ENCODE assay signal across 8 mouse cellular contexts in the genomic region with DNA sequence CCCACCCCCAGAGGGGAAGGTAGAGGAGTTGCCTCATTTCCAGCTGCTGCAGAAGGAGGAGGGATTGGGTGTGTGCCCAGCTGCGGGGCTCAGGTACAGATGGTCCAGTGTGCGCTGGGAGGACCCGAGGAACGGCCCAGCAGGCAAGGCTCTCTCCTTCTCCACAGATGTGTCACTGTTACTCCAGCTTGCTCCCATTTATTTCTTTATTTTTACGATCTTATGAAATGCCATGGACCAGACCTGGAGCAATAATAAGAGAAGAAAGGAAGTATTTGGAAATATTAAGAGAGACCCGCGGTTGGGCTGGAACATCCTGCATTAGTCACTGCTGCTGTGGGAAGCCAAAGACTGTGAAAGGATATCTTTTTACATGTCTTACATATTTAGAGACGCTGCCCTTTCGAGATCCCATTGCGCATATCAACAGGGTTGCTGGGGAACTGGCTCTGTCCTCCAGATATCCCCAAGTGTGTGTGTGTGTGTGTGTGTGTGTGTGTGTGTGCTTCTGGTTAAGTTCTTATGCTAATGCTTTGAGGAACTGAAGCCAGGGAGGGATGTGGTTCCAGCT. TPM values are rescaled to one million over a fixed set of nuclear protein-coding genes. Genes with fewer than 3 reads are reported as not detected.
DNase-seq lines count a peak whose midpoint lies in the region; ATAC-seq and TF ChIP-seq lines count a peak whose summit lies in the region.

No protein-coding gene starts in this region.

- TF ChIP-seq CTCF in layer of hippocampus, adult 2 months (conservative IDR thresholded peaks at IDR 0.05), result no peak
- TF ChIP-seq CTCF in bone marrow, adult 2 months (IDR thresholded peaks at IDR 0.05; ENCODE audit: control insufficient read depth, insufficient read depth, low read length), result no peak

- peak overlapping the region; percentile 32; the same call in 1 of the 2 replicates for H3K27ac ChIP-seq in layer of hippocampus, adult 2 months
- H3K27ac ChIP-seq in bone marrow, adult 2 months (ENCODE audit: control insufficient read depth, insufficient read depth, low read depth, low read length, poor library complexity), result peak overlapping the region; percentile 78

- H3K4me3 ChIP-seq in layer of hippocampus, adult 2 months, result no peak overlapping the region
- H3K4me3 ChIP-seq in bone marrow, adult 2 months (replicated peaks; ENCODE audit: control insufficient read depth, low read depth, low read length), result peak overlapping the region; percentile 33

- peaks cover 1% of the 10 kb centered on the region; the same call in 1 of the 2 replicates for H3K4me1 ChIP-seq in bone marrow, adult 2 months (ENCODE audit: control insufficient read depth, insufficient read depth, low read length)

- WGBS in bone marrow, adult 2 months, result 10% methylated on average over 10 of the region's 10 CpGs

- peak; percentile 55 for ATAC-seq in monocyte, adult 5-6 weeks (replicated peaks; ENCODE audit: insufficient number of reproducible peaks, low FRiP score, low TSS enrichment, poor library complexity, severe bottlenecking)

- DNase-seq in layer of hippocampus, adult 2 months (ENCODE audit: low spot score in 2 of 2), result no peak
- no peak for DNase-seq in layer of hippocampus, adult 18-20 months (ENCODE audit: low spot score in 2 of 2)
- peak; percentile 63 to 71 for DNase-seq in heart, postnatal 10 days
- DNase-seq in adrenal gland, postnatal 10 days, result no peak
- no peak for DNase-seq in T-cell, adult 2 months (ENCODE audit: low spot score)
- no peak for DNase-seq in layer of hippocampus, adult 9-11 months

- TF ChIP-seq POLR2A in bone marrow, adult 2 months (IDR thresholded peaks at IDR 0.05; ENCODE audit: borderline replicate concordance, control insufficient read depth, low read depth, low read length), result no peak

- intact Hi-C loops in heart, postnatal 10 days (cut with DNase I), result no loop called here

RNA-seq across cellular contexts. Expression of gene Zfp281, which starts 58.9 kb away (rescaled TPM):
- total RNA-seq in layer of hippocampus, adult 2 months (2021), result 10 to 100 TPM; 34.6 to 37.9 TPM
- 10 to 100 TPM; 33.1 to 36.0 TPM for total RNA-seq in layer of hippocampus, adult 18-20 months (2021)
- 3.0 and 7.9 TPM in 2 replicates for polyA plus RNA-seq in bone marrow, adult 2 months (2011; ENCODE audit: insufficient read depth, insufficient read length, low replicate concordance, missing spikeins)
- total RNA-seq in heart, postnatal 10 days (2021), result 10 to 100 TPM; 12.1 to 14.8 TPM
- total RNA-seq in monocyte, adult 5-6 weeks (2017), result 36.6 to 52.3 TPM (median 38.8 TPM) in 3 replicates
- total RNA-seq in adrenal gland, postnatal 10 days (2021), result 10 to 100 TPM; 14.8 to 17.1 TPM

Comparison
In these comparisons a context has a peak if more than half of its experiments do, and no peak if none do; other contexts are left out.
1. DNase-seq: peak in heart, postnatal 10 days (2 of 2); none in layer of hippocampus, adult 2 months (0 of 2), layer of hippocampus, adult 18-20 months (0 of 2), adrenal gland, postnatal 10 days (single experiment), T-cell, adult 2 months (single experiment) and layer of hippocampus, adult 9-11 months (single experiment).